Mouse (Mus musculus) brown adipose tissue, adult 24 weeks (tissue): ENCODE measurements around the gene Gltp. TPM values are rescaled to one million over a fixed set of nuclear protein-coding genes. Genes with fewer than 3 reads are reported as not detected.

ENCODE experiments used
- H3K27ac ChIP-seq: fragments of 200-500 bp; replicated peaks from 2 replicates; pipeline ENCODE4 v1.5.1; 2012; ENCODE audit warnings: low read depth, mild to moderate bottlenecking, low read length
- H3K4me1 ChIP-seq: fragments of 200-500 bp; 2 replicates; pipeline ENCODE4 v1.6.1; 2012; ENCODE audit warnings: low read length, mixed read lengths; ENCODE audit not compliant: control insufficient read depth, insufficient read depth, insufficient read length
- H3K4me3 ChIP-seq: fragments of 200-500 bp; 2 replicates; pipeline ENCODE4 v1.5.1; 2012; ENCODE audit warnings: low read depth, mild to moderate bottlenecking, low read length, moderate library complexity; ENCODE audit not compliant: insufficient read depth
- polyA plus RNA-seq: library from polyadenylated mRNA; stranded (reverse); fragments of >200 nt; gene quantifications from 2 replicates; pipeline ENCODE4 v1.2.4, GENCODE M21; 2012; ENCODE audit not compliant: missing spikeins, insufficient read depth, insufficient read length

The Gltp gene
- polyA plus RNA-seq, 1 experiment = 29.8 TPM

GRCm38 (mm10) chr5:114656305-114656704, 34.5 kb downstream of the Gltp start:
- Histone ChIP-seq H3K27ac (no peak overlapping the region), H3K4me3 (no peak overlapping the region), H3K4me1 (no peaks in the 10 kb centered on the region)

- Histone ChIP-seq H3K4me3 (no peak overlapping the region), H3K4me1 (no peaks in the 10 kb centered on the region; the same call in 1 of the 2 replicates), H3K27ac (no peak overlapping the region)
Measured at GRCm38 (mm10) chr5:114655721-114656120, 35.1 kb downstream of the Gltp start.

- Histone ChIP-seq H3K4me3 (no peak overlapping the region), H3K27ac (peak overlapping the region; percentile 71), H3K4me1 (no peaks in the 10 kb centered on the region; the same call in 1 of the 2 replicates)
Measured at GRCm38 (mm10) chr5:114653656-114654437, 36.9 kb downstream of the Gltp start.

GRCm38 (mm10) chr5:114651449-114651848, 39.3 kb downstream of the Gltp start:
- Histone ChIP-seq H3K27ac (no peak overlapping the region), H3K4me1 (no peaks in the 10 kb centered on the region; the same call in 1 of the 2 replicates), H3K4me3 (no peak overlapping the region)

- no peaks in the 10 kb centered on the region; the same call in 1 of the 2 replicates for H3K4me1 ChIP-seq
- H3K4me3 ChIP-seq = no peak overlapping the region
- no peak overlapping the region for H3K27ac ChIP-seq
Measured at GRCm38 (mm10) chr5:114651002-114651401, 39.8 kb downstream of the Gltp start.

- no peak overlapping the region for H3K4me3 ChIP-seq
- peak overlapping the region; percentile 57; the same call in 1 of the 2 replicates for H3K27ac ChIP-seq
- no peaks in the 10 kb centered on the region; the same call in 1 of the 2 replicates for H3K4me1 ChIP-seq
Measured at GRCm38 (mm10) chr5:114648728-114649311, 42.0 kb downstream of the Gltp start.

- Histone ChIP-seq H3K4me3 (peak overlapping the region; percentile 47), H3K27ac (no peak overlapping the region), H3K4me1 (no peaks in the 10 kb centered on the region; the same call in 1 of the 2 replicates)
Measured at GRCm38 (mm10) chr5:114647211-114647974, 43.4 kb downstream of the Gltp start.

GRCm38 (mm10) chr5:114645916-114646315, 44.9 kb downstream of the Gltp start:
- no peak overlapping the region for H3K4me3 ChIP-seq
- H3K27ac ChIP-seq = no peak overlapping the region
- no peaks in the 10 kb centered on the region; the same call in 1 of the 2 replicates for H3K4me1 ChIP-seq

- H3K27ac ChIP-seq = no peak overlapping the region
- H3K4me1 ChIP-seq = no peaks in the 10 kb centered on the region
- H3K4me3 ChIP-seq = no peak overlapping the region
Measured at GRCm38 (mm10) chr5:114644918-114645317, 45.9 kb downstream of the Gltp start.

- Histone ChIP-seq H3K4me3 (no peak overlapping the region), H3K27ac (no peak overlapping the region), H3K4me1 (no peaks in the 10 kb centered on the region)
Measured at GRCm38 (mm10) chr5:114640809-114641208, 50.0 kb downstream of the Gltp start.

GRCm38 (mm10) chr5:114639645-114639957, 51.2 kb downstream of the Gltp start:
- Histone ChIP-seq H3K4me3 (no peak overlapping the region), H3K4me1 (no peaks in the 10 kb centered on the region), H3K27ac (no peak overlapping the region)

- H3K4me1 ChIP-seq = no peaks in the 10 kb centered on the region
- no peak overlapping the region; the same call in 1 of the 2 replicates for H3K4me3 ChIP-seq
- no peak overlapping the region for H3K27ac ChIP-seq
Measured at GRCm38 (mm10) chr5:114638769-114639644, 51.8 kb downstream of the Gltp start.

- no peaks in the 10 kb centered on the region for H3K4me1 ChIP-seq
Measured at GRCm38 (mm10) chr5:114636091-114636490, 54.7 kb downstream of the Gltp start.

GRCm38 (mm10) chr5:114631336-114631735, 59.4 kb downstream of the Gltp start:
- H3K4me1 ChIP-seq = no peaks in the 10 kb centered on the region
- H3K4me3 ChIP-seq = no peak overlapping the region
- no peak overlapping the region for H3K27ac ChIP-seq

More at GRCm38 (mm10) chr5:114636091-114636490, 54.7 kb downstream of the Gltp start:
- Histone ChIP-seq H3K4me3 (no peak overlapping the region), H3K27ac (no peak overlapping the region)
